Comparison of ENCODE assay signal across 15 mouse cellular contexts in the genomic region with DNA sequence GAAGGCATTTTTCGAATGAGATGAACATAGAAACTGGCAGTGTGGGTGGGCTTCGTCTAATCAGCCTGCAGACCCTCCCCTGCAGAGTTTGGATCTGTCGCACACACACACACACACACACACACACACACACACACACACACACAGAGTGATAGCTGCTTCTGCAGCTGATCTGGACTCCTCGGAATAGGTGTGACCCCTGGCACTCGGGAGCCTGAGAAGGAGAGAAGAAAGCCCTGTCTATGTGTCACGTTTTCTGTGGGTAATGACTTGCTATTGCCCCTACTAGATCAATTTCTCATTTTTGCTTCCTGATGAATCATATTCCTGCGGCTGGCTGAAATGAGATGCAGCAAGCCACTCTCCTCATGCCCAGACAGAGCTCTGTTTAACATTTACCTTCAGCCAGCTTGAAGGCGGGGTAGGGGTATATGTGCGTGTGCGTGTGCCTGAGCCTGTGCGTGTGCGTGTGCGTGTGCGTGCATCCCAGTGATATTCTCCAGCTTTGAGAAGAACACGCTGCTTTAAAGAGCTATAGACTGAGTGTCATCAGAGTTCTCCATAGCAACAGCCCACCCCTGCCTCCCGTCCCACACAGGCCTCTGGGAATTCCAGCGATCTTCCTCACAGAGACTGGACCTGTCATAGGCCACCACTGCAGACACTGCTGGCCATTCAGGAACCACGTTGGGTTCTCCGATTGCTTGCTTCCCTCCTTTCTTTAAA. TPM values are rescaled to one million over a fixed set of nuclear protein-coding genes. Genes with fewer than 3 reads are reported as not detected.
A peak's percentile ranks its signal among the peaks of the same experiment; 100 is the strongest.
DNase-seq lines count a peak whose midpoint lies in the region; ATAC-seq and TF ChIP-seq lines count a peak whose summit lies in the region.
"Had no signal": no experiment of that assay in that cellular context is flagged by ENCODE, and none has a peak within 500 bp of the region (broad histone marks: within the 10 kb centered on the region; RNA-seq: fewer than 3 reads in every experiment).

No protein-coding gene starts in this region.

- H3K27me3 ChIP-seq in intestine, embryonic 15.5 days (replicated peaks), result no peaks in the 10 kb centered on the region
- H3K27me3 ChIP-seq in midbrain, embryonic 16.5 days (ENCODE audit: control insufficient read depth, insufficient read depth, low read depth, low read length), result no peaks in the 10 kb centered on the region
- H3K27me3 ChIP-seq: embryonic facial prominence, embryonic 12.5 days had no signal

- H3K9me3 ChIP-seq in intestine, embryonic 15.5 days, result no peaks in the 10 kb centered on the region
- H3K9me3 ChIP-seq in midbrain, embryonic 16.5 days (replicated peaks; ENCODE audit: control insufficient read depth, low read length, poor library complexity, severe bottlenecking), result no peaks in the 10 kb centered on the region
- H3K9me3 ChIP-seq: embryonic facial prominence, embryonic 12.5 days; megakaryocyte, embryonic 14.5 days had no signal

- peak; percentile 44 for ATAC-seq in intestine, embryonic 15.5 days
- peak; percentile 60; the same call in 1 of the 2 replicates for ATAC-seq in midbrain, embryonic 16.5 days
- no peak for ATAC-seq in erythroid progenitor cell, adult 5-6 weeks (replicated peaks; ENCODE audit: low FRiP score, poor library complexity, severe bottlenecking)

- H3K4me1 ChIP-seq in intestine, embryonic 15.5 days (replicated peaks), result peaks cover 12% of the 10 kb centered on the region
- peaks cover 8% of the 10 kb centered on the region for H3K4me1 ChIP-seq in midbrain, embryonic 16.5 days (ENCODE audit: control insufficient read depth, insufficient read depth, low read length)
- H3K4me1 ChIP-seq: embryonic facial prominence, embryonic 12.5 days had no signal

- no peak overlapping the region for H3K4me2 ChIP-seq in intestine, embryonic 15.5 days (replicated peaks)
- H3K4me2 ChIP-seq in midbrain, embryonic 16.5 days (ENCODE audit: low read length), result no peak overlapping the region
- H3K4me2 ChIP-seq: embryonic facial prominence, embryonic 12.5 days had no signal

- H3K36me3 ChIP-seq in intestine, embryonic 15.5 days, result no peaks in the 10 kb centered on the region
- H3K36me3 ChIP-seq in midbrain, embryonic 16.5 days (ENCODE audit: control insufficient read depth, insufficient read depth, low read length), result no peaks in the 10 kb centered on the region
- H3K36me3 ChIP-seq: embryonic facial prominence, embryonic 12.5 days had no signal

- WGBS in intestine, embryonic 15.5 days, result 58% methylated on average over 19 of the region's 19 CpGs
- 51% methylated on average over 19 of the region's 19 CpGs for WGBS in midbrain, embryonic 16.5 days

- TF ChIP-seq CTCF in layer of hippocampus, adult 2 months (conservative IDR thresholded peaks at IDR 0.05), result no peak

- peak overlapping the region; percentile 97 for H3K27ac ChIP-seq in layer of hippocampus, adult 2 months
- no peak overlapping the region for H3K27ac ChIP-seq in intestine, embryonic 15.5 days
- peak overlapping the region; percentile 17; the same call in 1 of the 2 replicates for H3K27ac ChIP-seq in midbrain, embryonic 16.5 days (ENCODE audit: low read length)
- H3K27ac ChIP-seq: embryonic facial prominence, embryonic 12.5 days had no signal

- no peak for DNase-seq in layer of hippocampus, adult 2 months (ENCODE audit: low spot score in 2 of 2)
- DNase-seq in layer of hippocampus, postnatal 14 days (ENCODE audit: low spot score in 2 of 2), result no peak
- DNase-seq in fibroblast of lung, adult 2 months (ENCODE audit: low read depth), result peak; percentile 44
- no peak for DNase-seq in adrenal gland, adult 2 months
- no peak for DNase-seq in ovary, postnatal 36 days (ENCODE audit: low spot score)
- DNase-seq: cerebellum, postnatal 10 days; heart, postnatal 36 days; lung, adult 2 months; right cerebral cortex, postnatal 14 days; thymus, postnatal 4 days had no signal

- H3K9ac ChIP-seq in intestine, embryonic 15.5 days, result no peak overlapping the region; the same call in 1 of the 2 replicates
- H3K9ac ChIP-seq in midbrain, embryonic 16.5 days (ENCODE audit: low read depth, low read length), result 0 out of 2 replicates have a peak overlapping the region, but pooled peaks have one; percentile 31
- H3K9ac ChIP-seq: embryonic facial prominence, embryonic 12.5 days had no signal

- no peak overlapping the region for H3K4me3 ChIP-seq in layer of hippocampus, adult 2 months
- H3K4me3 ChIP-seq in intestine, embryonic 15.5 days (replicated peaks), result no peak overlapping the region
- H3K4me3 ChIP-seq in midbrain, embryonic 16.5 days (ENCODE audit: low read depth, low read length), result no peak overlapping the region
- H3K4me3 ChIP-seq: embryonic facial prominence, embryonic 12.5 days; megakaryocyte, embryonic 14.5 days had no signal

RNA-seq across cellular contexts. Expression of gene Clmn, which starts 29.3 kb away (rescaled TPM):
- total RNA-seq in layer of hippocampus, adult 2 months (2021), result 100 to 1,000 TPM; 103 to 108 TPM
- total RNA-seq in layer of hippocampus, postnatal 14 days (2021), result 10 to 100 TPM; 67.8 to 72.5 TPM
- polyA plus RNA-seq in intestine, embryonic 15.5 days (2015; fragmentation: Nextera tagmentation; extraction: Ambion mirVana), result 4.1 and 4.3 TPM in 2 replicates
- 0.97 and 1.7 TPM in 2 replicates for polyA plus RNA-seq in midbrain, embryonic 16.5 days (2015; fragmentation: Nextera tagmentation; extraction: Ambion mirVana)
- 10 to 100 TPM in 1 of 2 experiments, 1 to 10 TPM in 1; 9.3 to 13.1 TPM for total RNA-seq in adrenal gland, adult 2 months (2021)
- 1.4 and 1.5 TPM in 2 replicates for polyA plus RNA-seq in adrenal gland, adult 2 months (2012; rRNA removed)
- not detected in 2 replicates for total RNA-seq in erythroid progenitor cell, adult 5-6 weeks (2015; ENCODE audit: low replicate concordance)
- not detected in 2 replicates for total RNA-seq in erythroid progenitor cell, adult 5-6 weeks (2017; ENCODE audit: low replicate concordance)

Comparison
In these comparisons a context has a peak if more than half of its experiments do, and no peak if none do; other contexts are left out.
1. RNA of gene Clmn, which starts 29.3 kb away (total RNA-seq): 103 to 108 TPM in layer of hippocampus, adult 2 months, 67.8 to 72.5 TPM in layer of hippocampus, postnatal 14 days and 9.3 to 13.1 TPM in adrenal gland, adult 2 months; not detected in erythroid progenitor cell, adult 5-6 weeks; every median in the first group is over 10 times any median in the second.